ENCODE assay signal across 9 mouse cellular contexts in genomic region chr17:26421561-26421960, GRCm38 (mm10). TPM values are rescaled to one million over a fixed set of nuclear protein-coding genes. Genes with fewer than 3 reads are reported as not detected.
DNase-seq lines count a peak whose midpoint lies in the region; ATAC-seq and TF ChIP-seq lines count a peak whose summit lies in the region.
"Had no signal": no experiment of that assay in that cellular context is flagged by ENCODE, and none has a peak within 500 bp of the region (broad histone marks: within the 10 kb centered on the region; RNA-seq: fewer than 3 reads in every experiment).

No protein-coding gene starts in this region.

- no peaks in the 10 kb centered on the region for H3K36me3 ChIP-seq in kidney, embryonic 16.5 days (ENCODE audit: insufficient read depth, low read length)

- no peaks in the 10 kb centered on the region for H3K9me3 ChIP-seq in kidney, embryonic 16.5 days (ENCODE audit: low read length)

- WGBS in kidney, embryonic 16.5 days: 49% methylated on average over 3 of the region's 3 CpGs

- no peak overlapping the region for H3K4me3 ChIP-seq in left cerebral cortex, adult 2 months
- no peak overlapping the region for H3K4me3 ChIP-seq in kidney, embryonic 16.5 days (ENCODE audit: low read length)
- H3K4me3 ChIP-seq: megakaryocyte, embryonic 14.5 days had no signal

- H3K4me2 ChIP-seq in kidney, embryonic 16.5 days (replicated peaks; ENCODE audit: low read depth, low read length): no peak overlapping the region

- TF ChIP-seq POLR2A in brain, embryonic 14.5 days (IDR thresholded peaks at IDR 0.05; ENCODE audit: borderline replicate concordance, extremely low read depth, insufficient read depth, insufficient read length, poor library complexity, severe bottlenecking): no peak

- ATAC-seq in kidney, embryonic 16.5 days (ENCODE audit: low FRiP score, low TSS enrichment): 0 out of 2 replicates have a peak, but pooled peaks have one; percentile 20

- H3K27me3 ChIP-seq in kidney, embryonic 16.5 days (ENCODE audit: insufficient read depth, low read length): no peaks in the 10 kb centered on the region

- H3K9ac ChIP-seq in kidney, embryonic 16.5 days (replicated peaks; ENCODE audit: low read length): no peak overlapping the region

- no peak overlapping the region for H3K27ac ChIP-seq in left cerebral cortex, adult 2 months
- H3K27ac ChIP-seq in kidney, embryonic 16.5 days (ENCODE audit: low read length): peak overlapping the region; percentile 68

- peak; percentile 72 for TF ChIP-seq CTCF in left cerebral cortex, adult 2 months (IDR thresholded peaks at IDR 0.05)
- peak; percentile 63; the same call in 1 of the 2 replicates for TF ChIP-seq CTCF in brain, embryonic 14.5 days (IDR thresholded peaks at IDR 0.05; ENCODE audit: borderline replicate concordance, extremely low read depth, insufficient read depth, insufficient read length)

- DNase-seq in adrenal gland, postnatal 14 days: peak; percentile 59
- DNase-seq in adrenal gland, postnatal 4 days (ENCODE audit: low spot score in 2 of 2): no peak
- DNase-seq in left cerebral cortex, adult 2 months (ENCODE audit: extremely low spot score in 1 of 2, low spot score in 2 of 2): peak in 1 of 2 experiments; percentile 34
- no peak for DNase-seq in left cerebral cortex, adult 8-10 months (ENCODE audit: low spot score in 2 of 2)
- DNase-seq in brain, embryonic 14.5 days (ENCODE audit: low read depth): peak; percentile 66
- peak; percentile 56 for DNase-seq in thymus, postnatal 14 days
- no peak for DNase-seq in yolk sac, embryonic 10.5 days (ENCODE audit: low spot score)

- peaks cover 43% of the 10 kb centered on the region for H3K4me1 ChIP-seq in kidney, embryonic 16.5 days (ENCODE audit: insufficient read depth, low read length)

- intact Hi-C loops in left cerebral cortex, adult 2 months (cut with DNase I): loop anchor here (2.0 kb wide), 2 partner anchors 51 to 107 kb away; no protein-coding TSS in a partner anchor

RNA-seq across cellular contexts. Expression of gene Neurl1b, which starts 6.9 kb away (rescaled TPM):
- 50.0 and 51.1 TPM in 2 replicates for total RNA-seq in adrenal gland, postnatal 14 days (2021)
- total RNA-seq in adrenal gland, postnatal 4 days (2021): 10 to 100 TPM; 55.6 to 57.4 TPM
- total RNA-seq in left cerebral cortex, adult 2 months (2021): 10 to 100 TPM; 69.9 to 79.7 TPM
- total RNA-seq in left cerebral cortex, adult 8-10 months (2022): 10 to 100 TPM; 64.2 to 73.4 (median 69.1) TPM
- 11.7 and 12.2 TPM in 2 replicates for polyA plus RNA-seq in brain, embryonic 14.5 days (2012; rRNA removed)
- 1.7 and 2.4 TPM in 2 replicates for polyA plus RNA-seq in kidney, embryonic 16.5 days (2015; fragmentation: Nextera tagmentation; extraction: Ambion mirVana)

Comparison
In these comparisons a context has a peak if more than half of its experiments do, and no peak if none do; other contexts are left out.
1. DNase-seq: peak in adrenal gland, postnatal 14 days (single experiment), brain, embryonic 14.5 days (single experiment) and thymus, postnatal 14 days (single experiment); none in adrenal gland, postnatal 4 days (0 of 2), left cerebral cortex, adult 8-10 months (0 of 2) and yolk sac, embryonic 10.5 days (single experiment).